Mouse (Mus musculus): ENCODE results near the gene Apela.

GRCm38 (mm10) chr8:64987731-64988130, 49.4 kb downstream of the Apela start, which contains the start of gene Trim75:
- TF ChIP-seq NRF1 (IDR thresholded peaks at IDR 0.05; ENCODE audit: low read depth, low read length) (no peak), POLR2A (IDR thresholded peaks at IDR 0.05; ENCODE audit: low read depth, low read length) (no peak), CTCF (conservative IDR thresholded peaks at IDR 0.05 in 1 of 2, IDR thresholded peaks at IDR 0.05 in 1 of 2; ENCODE audit: low read depth in 2 of 2, low read length in 2 of 2) (no peak), RCOR1 (conservative IDR thresholded peaks at IDR 0.05; ENCODE audit: low read depth, low read length) (no peak), HCFC1 (IDR thresholded peaks at IDR 0.05; ENCODE audit: low read depth, low read length) (no peak), CHD1 (IDR thresholded peaks at IDR 0.05; ENCODE audit: low read depth, low read length) (no peak), NELFE (IDR thresholded peaks at IDR 0.05; ENCODE audit: low read depth, low read length) (no peak), BHLHE40 (IDR thresholded peaks at IDR 0.05; ENCODE audit: low read depth, low read length) (no peak), ETS1 (conservative IDR thresholded peaks at IDR 0.05; ENCODE audit: low read depth, low read length) (no peak), MAZ (IDR thresholded peaks at IDR 0.05; ENCODE audit: low read depth, low read length) (no peak)
